Mouse (Mus musculus) c-Kit-negative CD71-positive TER-119-positive erythroid progenitor cells, embryonic 14.5 days (primary cell): Measurements from ENCODE around the gene Txnrd3.

Experiments used
- DNase-seq: peaks from one replicate; pipeline ENCODE4 v3.0.0-alpha.2; 2013; ENCODE audit warnings: low read depth, low spot score

Gene Txnrd3

DNA sequence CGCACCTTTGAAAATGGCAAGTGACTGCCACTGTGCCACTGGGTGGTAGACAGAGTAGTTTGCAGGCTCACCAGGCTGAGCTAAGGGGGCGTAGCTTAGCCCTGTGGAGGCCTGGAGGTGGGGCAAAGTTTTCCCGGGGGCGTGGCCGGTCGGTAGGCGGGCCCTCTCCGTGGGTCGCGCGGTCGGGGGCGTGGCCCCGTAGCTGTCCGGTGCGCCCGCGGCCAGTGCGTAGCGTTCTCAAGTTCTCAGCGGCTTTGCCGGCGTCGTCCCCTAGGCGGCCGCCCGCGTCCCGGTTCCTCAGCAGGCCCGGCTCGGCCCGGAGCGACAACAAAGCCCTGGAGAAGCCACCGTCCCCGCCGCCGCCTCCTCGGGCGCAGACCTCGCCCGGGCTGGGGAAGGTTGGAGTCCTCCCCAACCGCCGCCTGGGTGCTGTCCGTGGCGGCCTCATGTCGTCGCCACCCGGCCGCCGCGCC, at the start of gene Txnrd3:
Gene Txnrd3, plus strand, starts transcription at position 191 of the 473 bp plus-strand sequence.
- DNase-seq: peak; percentile 57

DNA sequence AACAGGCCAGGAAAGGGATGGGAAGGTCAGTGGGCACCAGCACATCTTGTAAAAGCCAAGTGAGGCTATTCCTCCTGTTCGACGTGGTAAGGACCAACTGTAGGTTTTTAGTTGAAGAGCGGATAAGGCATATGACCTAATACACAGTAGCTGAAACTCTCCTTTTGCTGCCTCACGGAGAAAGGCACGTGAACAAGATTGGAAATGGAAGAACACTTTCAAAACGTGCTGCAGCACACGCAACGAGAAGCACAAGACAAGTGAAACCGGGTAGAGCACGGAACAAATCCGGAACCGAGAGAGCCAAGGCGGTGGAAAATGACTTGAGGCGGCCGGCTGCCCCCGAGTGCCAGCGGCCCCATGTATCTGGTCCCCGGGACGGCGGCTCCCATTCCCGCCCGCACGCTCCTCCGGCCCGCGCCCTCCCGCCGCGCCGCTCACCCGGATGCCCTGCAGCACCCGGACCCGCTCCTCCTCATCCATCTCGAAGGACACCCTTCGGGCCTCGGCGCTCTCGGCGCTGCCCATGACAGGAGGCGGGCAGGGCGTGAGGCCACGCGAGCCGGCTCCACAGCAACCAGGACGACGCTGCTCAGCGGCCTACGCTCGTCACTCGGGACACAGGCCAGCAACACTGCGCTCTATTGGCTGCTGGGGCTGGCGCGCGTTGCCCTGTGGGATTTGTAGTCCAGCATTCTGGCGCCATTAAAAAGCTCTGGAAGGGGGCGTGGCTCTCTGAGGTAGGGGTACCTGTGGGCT, 48.6 kb upstream of the Txnrd3 start, which contains the start of gene Chchd6:
Gene Chchd6, minus strand, starts transcription at position 635 of the 759 bp plus-strand sequence.
- peak; percentile 51 for DNase-seq

DNA sequence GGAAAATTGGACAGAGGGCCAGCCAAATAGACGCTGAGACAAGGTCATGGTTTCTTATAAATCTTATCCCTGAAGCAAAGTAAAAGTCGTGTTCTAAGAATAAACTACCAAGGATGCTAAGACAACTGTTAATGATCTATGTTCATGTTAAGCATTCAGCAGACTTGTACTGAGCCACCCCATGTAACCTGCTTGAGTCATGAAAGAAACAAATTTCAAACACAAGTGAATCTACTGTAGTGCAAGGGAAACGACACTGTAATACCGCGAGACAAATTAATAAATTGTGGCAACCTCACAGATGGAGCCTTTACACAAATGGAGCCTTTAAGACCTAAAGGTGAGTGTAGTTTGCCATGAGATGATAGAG, 48.0 kb upstream of the Txnrd3 start:
- DNase-seq: no peak

DNA sequence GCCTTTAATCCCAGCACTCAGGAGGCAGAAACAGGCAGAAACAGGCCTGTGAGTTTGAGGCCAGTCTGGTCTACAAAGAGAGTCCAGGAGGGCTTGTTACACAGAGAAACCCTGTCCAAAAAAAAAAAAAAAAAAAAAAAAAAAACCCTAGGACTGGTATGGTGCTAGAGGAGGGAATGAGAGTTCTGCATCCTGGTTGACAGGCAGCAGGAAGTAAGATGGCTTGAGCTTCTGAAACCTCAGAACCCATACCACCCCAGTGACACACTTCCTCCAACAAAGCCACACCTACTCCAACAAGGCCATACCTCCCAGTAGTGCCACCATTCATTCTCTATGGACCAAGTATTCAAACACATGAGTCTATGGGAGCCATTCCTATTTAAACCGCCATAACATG, 47.3 kb upstream of the Txnrd3 start:
- DNase-seq: no peak

DNA sequence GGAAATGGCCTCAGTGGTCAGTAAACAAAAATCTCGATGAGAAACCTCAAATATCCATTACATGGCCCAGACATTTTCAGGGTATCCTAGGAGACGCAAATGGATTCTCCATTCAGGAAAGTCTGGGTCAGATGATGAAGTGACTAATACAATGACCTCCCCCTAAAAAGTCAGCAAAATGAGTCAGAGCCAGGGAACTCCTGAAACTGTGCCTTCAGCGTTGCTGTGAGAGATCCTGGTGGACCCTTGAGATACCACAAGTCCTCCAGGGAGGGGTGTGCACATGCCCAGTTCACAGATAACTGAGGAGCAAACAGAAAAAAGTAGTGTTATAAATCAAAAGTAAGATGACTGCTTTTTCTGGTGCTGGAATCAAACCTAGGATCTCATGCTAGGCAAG, 37.7 kb upstream of the Txnrd3 start:
- DNase-seq: no peak

DNA sequence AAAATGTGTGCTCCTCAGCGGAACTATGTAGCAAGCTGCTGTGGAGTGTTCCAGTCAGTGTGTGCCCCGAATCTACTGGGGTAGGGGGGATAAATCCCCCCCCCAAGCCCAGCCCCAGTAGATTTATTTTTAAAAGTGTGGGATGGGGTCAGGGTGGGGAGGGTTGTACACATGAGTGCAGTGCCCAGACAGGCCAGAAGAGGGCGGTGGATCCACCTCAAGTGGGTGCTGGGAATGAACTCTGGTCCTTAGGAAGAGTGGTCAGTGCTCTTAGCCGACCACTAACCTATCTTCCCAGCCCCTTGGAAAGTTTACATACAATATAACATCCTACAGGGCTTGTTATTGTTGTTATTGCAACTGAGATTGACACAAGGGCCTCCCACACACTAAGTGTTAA, 35.8 kb upstream of the Txnrd3 start:
- DNase-seq: no peak

DNA sequence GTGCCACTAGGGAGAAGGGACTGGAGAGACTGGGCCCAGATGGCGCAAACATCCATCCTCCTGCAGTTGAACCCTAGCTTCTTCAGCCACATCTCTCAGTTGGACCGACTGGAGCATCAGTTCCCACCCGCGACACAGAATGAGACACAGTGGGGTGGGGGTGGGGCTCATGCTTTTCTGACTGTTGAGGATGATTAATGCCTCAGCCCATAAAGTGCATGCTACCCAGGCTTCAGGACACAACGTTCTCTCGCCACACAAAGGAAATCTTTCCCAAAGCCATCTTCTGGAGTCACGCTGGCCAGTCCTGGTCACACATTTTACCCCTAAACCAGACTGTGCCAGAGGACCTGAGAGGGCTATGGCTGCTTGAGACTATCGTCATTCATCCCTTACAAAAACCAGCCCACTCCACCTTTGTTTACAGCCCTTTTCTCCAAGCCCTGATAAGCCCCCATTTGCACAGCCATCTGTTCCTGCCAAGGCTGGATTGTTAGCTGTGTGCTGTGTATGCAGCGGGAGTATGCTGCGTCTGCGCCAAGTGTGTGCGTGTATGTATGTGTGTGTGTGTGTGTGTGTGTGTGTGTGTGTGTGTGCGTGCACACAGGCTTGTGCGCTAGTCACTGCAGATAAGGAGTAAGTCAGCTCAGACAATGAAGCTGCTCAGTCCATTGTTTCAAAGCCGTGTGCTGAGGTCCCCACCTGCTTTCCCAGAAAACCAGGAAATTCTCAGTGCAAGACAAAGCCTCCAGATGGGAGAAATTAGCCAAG, 30.3 kb upstream of the Txnrd3 start:
- no peak for DNase-seq

DNA sequence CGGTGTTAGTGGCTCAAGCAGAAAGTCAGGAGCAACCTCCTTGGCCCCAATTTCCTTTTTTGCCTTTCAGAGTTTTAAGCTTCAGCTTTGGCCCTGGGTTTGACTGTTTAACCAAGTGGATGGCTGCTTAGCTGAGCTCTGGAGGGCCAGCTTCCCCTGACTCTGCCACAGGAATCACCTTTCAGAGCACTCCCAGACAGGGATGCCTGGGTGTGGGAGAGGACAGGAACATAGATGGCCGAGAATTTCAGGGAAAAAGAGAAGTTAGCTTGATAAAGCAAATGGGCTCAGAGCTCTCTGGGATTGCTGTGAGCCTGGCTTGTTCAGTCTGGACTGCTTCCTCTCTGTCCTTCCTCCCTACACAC, 29.7 kb upstream of the Txnrd3 start:
- no peak for DNase-seq

DNA sequence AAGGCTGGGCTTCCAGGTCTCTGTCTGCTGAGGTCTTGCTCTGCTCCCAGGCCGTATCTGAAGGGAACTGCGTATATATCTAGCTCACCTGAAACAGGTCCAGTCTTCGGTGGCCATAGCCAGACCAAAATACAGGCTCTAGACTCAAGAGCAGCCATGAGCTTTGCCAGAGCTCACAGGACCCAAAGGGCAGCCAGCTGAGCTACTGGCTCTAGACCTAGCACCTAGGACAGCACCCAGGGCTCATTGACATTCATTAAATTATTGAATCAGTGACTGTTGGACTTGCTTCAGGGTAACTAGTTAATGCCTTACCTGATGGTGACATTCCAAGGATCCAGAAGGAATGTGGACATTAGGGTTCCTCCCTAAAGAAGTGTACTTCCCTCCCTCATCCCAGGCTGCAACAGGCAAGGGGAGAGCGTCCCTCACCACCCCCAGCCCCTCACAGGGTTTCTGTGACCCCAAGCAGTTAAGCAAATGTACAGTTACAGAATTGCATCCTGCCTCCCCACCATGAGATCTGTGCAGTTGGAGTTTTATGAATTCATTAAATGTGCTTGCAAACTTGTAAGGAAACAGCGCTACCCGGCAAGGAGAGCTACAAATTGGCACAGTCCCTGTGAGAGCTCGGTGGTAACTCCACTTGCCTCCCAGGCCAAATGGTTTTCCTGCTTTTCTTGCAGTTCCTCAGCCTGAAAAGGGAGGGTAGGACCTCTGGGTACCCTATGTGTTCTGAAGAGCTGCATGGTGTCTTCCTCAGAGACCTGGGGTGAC, 29.0 kb upstream of the Txnrd3 start:
- no peak for DNase-seq

DNA sequence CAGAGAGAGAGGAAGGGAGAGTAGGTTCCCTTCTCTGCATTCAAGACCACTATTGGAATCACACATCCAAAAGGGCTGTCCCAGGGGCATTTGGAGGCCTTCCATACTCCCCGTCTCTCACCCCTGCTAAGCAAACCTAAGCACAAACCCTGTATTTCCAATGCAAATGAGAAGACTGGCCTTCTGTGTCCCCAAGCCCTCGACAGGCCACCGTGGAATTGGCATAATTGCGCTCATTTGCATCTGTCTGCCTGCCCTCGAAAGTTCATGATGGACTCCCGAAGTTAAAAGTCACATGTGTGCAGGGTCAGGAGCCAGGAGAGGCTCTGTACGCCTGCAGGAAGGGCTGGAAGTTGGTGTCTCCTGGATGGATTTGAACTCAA, 28.4 kb upstream of the Txnrd3 start:
- DNase-seq: no peak

DNA sequence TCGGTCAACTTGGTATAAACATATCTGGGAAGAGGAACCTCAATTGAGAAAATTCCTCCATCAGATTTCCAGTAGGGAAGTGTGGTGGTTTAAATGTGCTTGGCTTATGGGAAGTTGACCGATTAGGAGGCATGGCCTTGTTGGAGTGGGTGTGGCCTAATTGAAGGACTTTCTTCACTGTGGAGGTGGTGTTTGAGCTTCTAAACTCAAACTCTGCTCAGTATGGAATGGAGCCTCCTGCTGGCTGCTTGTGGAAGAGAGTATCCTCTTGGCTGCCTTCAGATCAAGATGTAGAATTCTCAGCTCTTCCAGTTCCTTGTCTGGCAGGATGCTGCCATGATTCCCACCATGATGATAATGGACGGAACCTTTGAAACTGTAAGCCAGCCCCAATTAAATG, 21.1 kb upstream of the Txnrd3 start:
- DNase-seq: no peak

DNA sequence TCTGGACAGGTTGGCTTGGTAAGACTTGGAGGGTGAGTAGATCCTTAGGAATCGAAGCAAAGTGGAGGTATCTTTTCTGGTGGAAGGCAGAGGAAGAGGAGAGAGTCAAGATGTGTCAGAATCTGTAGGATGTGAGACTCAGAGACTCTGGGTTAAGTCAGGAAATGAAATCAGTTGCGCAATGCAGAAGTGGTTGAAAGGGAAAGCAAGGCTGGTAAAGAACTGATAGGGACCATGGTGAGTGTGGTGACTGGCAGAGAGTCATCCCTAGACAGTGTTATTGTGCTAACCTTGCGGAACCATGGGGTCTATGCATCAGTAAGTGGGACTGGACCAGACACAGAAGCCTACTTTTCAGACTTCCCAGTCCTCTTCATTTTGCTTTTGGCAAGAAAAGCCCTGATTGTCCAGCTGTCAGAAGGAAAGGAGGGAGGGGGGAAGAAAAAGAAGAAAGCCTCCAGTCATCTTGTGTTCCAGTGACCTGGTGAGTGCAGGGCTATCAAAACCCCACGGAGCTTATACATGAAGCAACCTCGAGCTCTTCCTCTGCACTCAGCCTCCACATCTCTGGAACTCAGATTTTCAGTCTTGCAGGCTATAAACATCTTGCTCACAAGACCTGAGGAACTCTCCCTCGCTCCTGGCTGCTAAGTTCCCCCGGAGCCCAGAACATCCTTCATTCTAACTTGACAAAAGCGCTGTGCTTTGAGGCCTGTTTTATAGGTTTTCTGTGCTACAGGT, 15.6 kb upstream of the Txnrd3 start:
- no peak for DNase-seq

DNA sequence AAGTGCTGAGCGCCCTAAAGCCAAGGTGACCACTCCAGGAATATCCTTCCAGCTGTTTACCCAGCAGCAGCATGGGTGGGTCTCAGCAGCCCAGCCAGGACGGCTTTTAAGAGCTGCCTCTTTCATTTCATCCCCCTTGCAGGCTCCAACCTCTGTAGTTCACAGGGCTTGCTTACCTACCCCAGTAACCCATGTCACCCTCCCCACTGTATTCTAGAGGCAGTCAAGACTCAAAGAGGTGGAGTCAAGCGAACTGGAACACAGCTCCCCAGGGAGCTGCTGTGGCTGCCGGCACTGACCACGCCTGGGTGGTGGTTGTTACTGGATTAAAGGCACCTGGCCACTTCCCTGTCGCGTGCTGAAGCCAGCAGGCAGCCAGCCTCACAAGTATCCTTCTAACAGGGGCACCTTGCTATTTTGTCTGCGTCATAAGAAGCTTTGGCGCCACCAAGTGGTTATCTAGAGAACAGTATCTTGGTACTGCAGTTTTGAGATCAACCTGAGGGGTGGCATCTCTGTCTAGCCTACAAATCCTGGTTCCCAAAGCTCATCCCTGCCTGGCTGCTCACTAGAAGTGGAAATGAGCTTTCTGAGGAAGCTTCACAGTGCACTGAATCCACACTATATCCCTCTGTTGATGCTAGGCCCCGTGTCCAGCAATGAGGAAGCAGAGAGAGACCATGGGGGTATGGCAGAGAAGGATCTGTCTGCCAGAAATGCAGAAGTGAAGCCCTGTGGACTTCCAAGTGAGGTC, 11.8 kb upstream of the Txnrd3 start:
- peak; percentile 13 for DNase-seq

DNA sequence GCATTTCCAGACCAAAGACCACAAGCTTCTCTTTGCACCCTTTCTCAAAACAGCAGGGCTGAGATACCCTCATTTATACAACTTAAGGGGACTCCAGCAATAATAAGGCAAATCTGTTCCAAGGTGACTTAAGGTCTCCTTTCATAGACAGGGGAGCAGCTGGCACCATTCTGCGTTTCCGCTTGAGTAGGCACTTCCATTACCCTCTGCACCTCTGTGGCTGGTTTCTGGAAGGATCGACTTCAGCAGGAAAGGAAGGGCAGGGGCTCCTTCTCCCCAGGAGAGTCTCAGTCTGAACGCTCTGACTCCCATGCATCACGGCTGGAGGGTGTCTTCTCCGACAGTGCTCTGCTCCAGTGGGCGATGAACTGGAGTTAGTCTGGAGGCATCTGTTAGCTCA, 10.7 kb upstream of the Txnrd3 start:
- no peak for DNase-seq

DNA sequence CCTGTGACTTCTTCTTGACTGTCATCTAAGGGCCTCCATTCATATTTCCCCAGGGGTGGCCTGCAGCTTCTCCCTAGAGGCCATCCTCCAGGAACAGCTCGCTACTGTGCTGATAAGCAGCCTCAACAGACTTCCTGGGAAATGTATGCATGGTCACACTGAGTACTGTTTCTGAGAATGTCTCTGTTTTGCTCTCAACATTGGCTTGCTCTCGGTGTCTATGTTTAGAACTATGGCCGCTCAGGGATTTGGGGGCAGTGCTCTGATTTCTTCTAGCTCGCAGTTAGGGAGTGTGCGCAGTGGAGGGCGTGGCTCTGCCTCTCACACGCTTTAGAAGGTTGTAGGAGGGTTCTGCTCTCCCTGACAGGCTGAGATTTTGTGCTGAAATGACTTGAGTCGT, 9.4 kb upstream of the Txnrd3 start:
- no peak for DNase-seq

DNA sequence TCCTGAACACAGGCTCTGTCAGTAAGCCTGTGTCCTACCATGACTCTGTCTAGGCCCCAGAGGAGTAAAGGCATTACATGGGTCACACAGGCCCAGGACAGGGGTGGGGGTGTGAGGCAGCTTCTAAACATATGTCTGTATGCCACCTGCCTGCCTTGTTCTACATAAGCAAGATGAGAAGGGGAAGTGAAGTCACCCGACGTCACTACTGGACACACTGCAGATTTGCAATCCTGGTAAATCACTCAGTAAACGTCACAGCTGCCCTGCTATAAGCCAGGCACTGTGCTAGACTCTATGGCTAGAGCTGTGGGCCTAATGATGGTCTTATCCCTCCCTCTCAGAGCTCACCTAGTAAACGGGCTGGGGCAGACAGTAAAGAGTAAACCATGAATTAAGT, 5.8 kb upstream of the Txnrd3 start:
- no peak for DNase-seq

DNA sequence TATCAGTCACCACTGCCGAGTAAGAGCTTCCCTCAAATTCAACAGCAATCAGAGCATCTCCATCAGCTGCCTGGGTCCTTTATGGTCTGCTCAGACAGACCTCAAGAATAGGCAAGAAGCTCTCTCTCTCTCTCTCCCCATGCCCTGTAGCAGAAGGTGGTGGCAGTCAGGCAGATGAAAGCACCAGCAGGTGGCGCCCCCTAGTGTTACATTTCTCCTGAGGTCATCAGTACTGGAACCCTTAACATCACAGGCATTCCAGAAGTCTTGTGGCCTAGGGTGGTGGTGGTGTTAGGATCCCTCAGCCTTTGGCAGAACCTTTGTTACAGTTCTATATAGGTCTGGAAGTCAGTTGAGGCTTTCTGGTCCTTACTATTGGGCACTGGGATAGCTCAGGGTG, 4.8 kb upstream of the Txnrd3 start:
- no peak for DNase-seq

DNA sequence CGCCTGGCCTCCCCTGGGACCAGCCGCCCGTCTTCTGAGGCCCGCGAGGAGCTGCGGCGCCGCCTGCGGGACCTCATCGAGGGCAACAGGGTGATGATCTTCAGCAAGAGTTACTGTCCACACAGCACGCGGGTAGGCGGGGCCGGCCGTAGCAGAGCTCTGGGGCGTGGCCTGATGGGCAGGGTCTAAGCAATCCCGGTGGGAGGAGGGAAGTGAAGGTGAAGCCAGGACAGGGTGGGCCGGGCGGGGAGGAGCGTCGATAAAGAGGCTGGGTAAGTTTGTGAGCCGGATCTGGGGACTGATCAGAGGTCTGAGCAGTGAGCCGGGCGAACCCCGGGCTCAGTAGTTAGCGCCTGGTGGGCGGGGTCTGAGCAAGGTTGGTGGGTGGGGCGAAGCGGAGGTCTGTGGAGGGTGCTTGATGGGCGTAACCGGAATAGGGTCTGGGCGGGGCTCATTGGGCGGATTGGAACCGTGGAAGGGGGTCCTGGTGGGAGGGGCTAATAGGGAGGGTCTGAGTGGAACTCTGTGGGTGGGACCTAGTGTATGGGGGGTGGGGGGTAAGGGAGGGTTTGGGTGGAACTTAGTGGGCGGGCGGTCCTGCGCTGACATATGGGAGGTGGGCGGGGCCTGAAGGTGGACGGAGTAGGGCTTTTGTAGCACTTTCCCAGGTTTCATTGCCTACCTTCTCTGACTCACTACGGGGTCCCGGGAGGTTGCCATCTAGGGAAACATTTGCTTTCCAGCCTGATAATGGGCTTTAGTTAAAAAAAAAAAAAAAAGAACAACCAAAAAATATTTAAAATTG, 685 bp downstream of the Txnrd3 start:
- peak; percentile 60 for DNase-seq

DNA sequence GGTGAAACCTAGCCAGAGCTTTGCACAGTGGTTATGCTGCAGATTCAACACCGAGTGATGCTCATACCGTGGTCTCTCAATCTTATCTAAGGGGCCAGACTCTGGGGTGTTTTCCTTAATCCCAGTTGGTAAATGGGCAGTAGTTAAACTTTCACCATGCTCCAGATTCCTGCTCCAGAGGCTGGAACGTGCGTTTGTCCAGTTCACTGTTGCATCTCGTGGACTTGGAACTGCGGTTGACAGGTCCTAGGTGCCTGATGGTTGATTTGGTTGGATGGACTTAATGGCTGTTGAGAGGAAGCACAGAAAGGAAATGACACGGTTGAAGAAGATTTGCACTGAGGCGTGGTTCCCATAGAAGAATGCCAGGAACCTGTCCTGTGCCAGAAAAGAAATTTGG, 6.1 kb downstream of the Txnrd3 start:
- no peak for DNase-seq

DNA sequence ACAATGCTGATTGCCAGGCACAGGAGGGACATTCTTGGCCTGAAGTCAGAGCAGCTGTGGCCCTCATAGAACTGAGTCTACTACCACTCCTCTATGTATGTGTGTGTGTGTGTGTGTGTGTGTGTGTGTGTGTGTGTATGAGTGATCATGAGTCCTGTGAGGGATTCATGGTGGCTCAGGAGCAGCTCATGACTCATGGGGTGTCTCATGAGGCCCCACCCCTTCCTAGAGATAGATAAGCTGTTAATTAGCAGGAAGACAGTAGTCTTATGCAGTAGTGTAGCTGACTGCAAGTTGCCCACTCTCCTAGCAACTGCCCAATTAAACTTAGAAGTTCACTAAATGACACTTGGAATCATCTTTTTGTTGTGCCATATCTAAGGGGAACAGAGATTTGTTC, 8.0 kb downstream of the Txnrd3 start:
- no peak for DNase-seq
